Mouse (Mus musculus): ENCODE measurements around the gene Nedd4.

DNA sequence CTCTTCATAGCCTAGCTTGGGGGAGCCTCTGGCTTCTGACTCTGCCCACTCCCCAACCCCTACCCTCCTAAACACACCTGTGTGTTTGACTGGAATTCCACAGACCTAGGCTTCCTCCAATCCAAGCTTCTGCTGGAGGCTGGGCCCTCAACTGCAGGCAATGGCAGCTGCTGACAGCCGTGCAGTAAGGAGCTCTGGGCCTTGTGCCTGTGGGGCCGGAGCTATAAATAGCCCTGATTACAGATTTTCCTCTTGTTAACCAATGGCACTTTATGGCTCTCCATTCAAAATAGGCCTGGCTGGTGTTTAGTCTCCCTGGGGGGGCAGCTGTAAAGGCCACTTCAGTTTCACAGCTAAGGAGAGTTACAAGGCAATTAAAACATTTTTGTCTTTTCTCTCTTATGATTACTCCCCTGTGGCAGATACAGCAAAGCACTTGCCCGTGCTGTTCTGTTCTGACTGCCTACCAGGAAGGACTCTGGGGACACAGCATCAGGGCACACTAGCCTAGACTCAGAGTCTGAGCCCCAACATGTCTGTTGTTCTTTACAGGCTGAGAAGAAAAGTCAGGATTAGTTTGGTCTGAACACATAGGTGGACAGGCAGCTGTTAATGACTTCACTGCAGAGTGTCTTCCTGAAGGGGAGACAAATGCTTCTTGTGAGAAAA is 101.0 kb downstream of the Nedd4 start:
- no peak for TF ChIP-seq POLR2A (IDR thresholded peaks at IDR 0.05; ENCODE audit: borderline replicate concordance, extremely low read depth, insufficient read depth, insufficient read length, poor library complexity, severe bottlenecking)
- no peak for TF ChIP-seq CTCF (IDR thresholded peaks at IDR 0.05; ENCODE audit: borderline replicate concordance, extremely low read depth, insufficient read depth, insufficient read length)

Data from brain, embryonic 14.5 days (tissue).